Mouse (Mus musculus) intestine, postnatal 0 days (tissue): ENCODE data around the gene Nid2. TPM values are rescaled to one million over a fixed set of nuclear protein-coding genes. Genes with fewer than 3 reads are reported as not detected.

Source experiments
- ATAC-seq: fragments of 200-750 bp; cut with Nextera tagmentation; 2 replicates; pipeline ENCODE4 v1.8.0; 2017; ENCODE audit warnings: mild to moderate bottlenecking, moderate TSS enrichment, moderate library complexity
- H3K27ac ChIP-seq: fragments of 300-500 bp; sonication (generic); 2 replicates; pipeline ENCODE4 v1.5.1; 2014; ENCODE audit warnings: mild to moderate bottlenecking, low read depth, low read length, moderate library complexity
- H3K27me3 ChIP-seq: fragments of 300-500 bp; sonication (generic); replicated peaks from 2 replicates; pipeline ENCODE4 v1.6.1; 2014; ENCODE audit warnings: low read length, mixed read lengths; ENCODE audit not compliant: control insufficient read depth, insufficient read depth
- H3K36me3 ChIP-seq: fragments of 300-500 bp; sonication (generic); 2 replicates; pipeline ENCODE4 v1.6.1; 2014; ENCODE audit warnings: mild to moderate bottlenecking, moderate library complexity; ENCODE audit not compliant: control insufficient read depth, insufficient read depth
- H3K4me1 ChIP-seq: fragments of 300-500 bp; sonication (generic); replicated peaks from 2 replicates; pipeline ENCODE4 v1.6.1; 2014; ENCODE audit warnings: antibody characterized with exemption, low read length, mixed read lengths; ENCODE audit not compliant: control insufficient read depth, insufficient read depth
- H3K4me2 ChIP-seq: fragments of 300-500 bp; sonication (generic); replicated peaks from 2 replicates; pipeline ENCODE4 v1.6.1; 2014; ENCODE audit warnings: low read depth, mild to moderate bottlenecking, moderate library complexity
- H3K4me3 ChIP-seq: fragments of 300-500 bp; sonication (generic); 2 replicates; pipeline ENCODE4 v1.5.1; 2014; ENCODE audit warnings: low read depth, low read length
- H3K9ac ChIP-seq: fragments of 300-500 bp; sonication (generic); 2 replicates; pipeline ENCODE4 v1.6.1; 2014; ENCODE audit warnings: mild to moderate bottlenecking, low read depth, low read length
- H3K9me3 ChIP-seq: fragments of 300-500 bp; sonication (generic); 2 replicates; pipeline ENCODE4 v1.6.1; 2016; ENCODE audit warnings: mixed run types; ENCODE audit not compliant: control insufficient read depth
- CTCF ChIP-seq: sonication (generic); IDR thresholded peaks from 2 replicates; pipeline ENCODE4 v1.5.1; 2016; ENCODE audit warnings: low read depth, mild to moderate bottlenecking, control low read depth, antibody characterized with exemption, moderate library complexity
- WGBS: fragments of 180-500 bp; shearing (Covaris S2); extraction: QIAGEN DNeasy Blood & Tissue Kit; methylation state at CpG from one replicate; pipeline ENCODE4 v1.1.7; 2014; 5-methylcytosine and 5-hydroxymethylcytosine counted together
- polyA plus RNA-seq: library from polyadenylated mRNA; unstranded; fragments of >200 nt; fragmentation: Nextera tagmentation; extraction: Ambion mirVana; gene quantifications from 2 replicates; pipeline ENCODE4 v1.2.1, GENCODE M21; 2015

The Nid2 gene
- polyA plus RNA-seq, 1 experiment from 2014 or later, result 20.0 TPM

DNA sequence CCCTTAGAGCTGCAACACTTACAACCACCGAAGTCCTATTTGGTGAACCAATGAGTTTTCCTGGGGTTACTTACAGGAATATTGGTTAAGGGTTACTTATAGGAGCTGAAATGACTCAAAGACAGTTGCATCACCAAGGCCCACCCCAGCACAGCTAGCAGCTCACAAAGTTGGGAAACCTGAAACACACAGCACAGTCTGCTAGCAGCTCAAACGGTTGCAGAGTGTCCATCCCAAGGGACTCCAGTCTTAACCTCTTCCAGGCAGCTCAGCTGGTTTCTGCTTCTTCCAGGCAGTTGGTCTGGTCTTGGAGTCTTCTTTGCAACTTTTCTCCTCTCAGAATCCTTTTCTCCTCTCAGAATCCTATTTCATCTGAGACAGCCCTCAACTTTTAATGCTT lies 19.0 kb upstream of the Nid2 start:
- ATAC-seq, result no peak
- Histone ChIP-seq H3K9ac (no peak overlapping the region), H3K4me1 (no peaks in the 10 kb centered on the region), H3K36me3 (peaks cover 3% of the 10 kb centered on the region; the same call in 1 of the 2 replicates), H3K27ac (no peak overlapping the region), H3K4me2 (no peak overlapping the region), H3K4me3 (no peak overlapping the region), H3K9me3 (no peaks in the 10 kb centered on the region), H3K27me3 (no peaks in the 10 kb centered on the region)
- TF ChIP-seq CTCF, result no peak
- 83% methylated on average over 2 of the region's 2 CpGs for whole genome bisulfite sequencing

DNA sequence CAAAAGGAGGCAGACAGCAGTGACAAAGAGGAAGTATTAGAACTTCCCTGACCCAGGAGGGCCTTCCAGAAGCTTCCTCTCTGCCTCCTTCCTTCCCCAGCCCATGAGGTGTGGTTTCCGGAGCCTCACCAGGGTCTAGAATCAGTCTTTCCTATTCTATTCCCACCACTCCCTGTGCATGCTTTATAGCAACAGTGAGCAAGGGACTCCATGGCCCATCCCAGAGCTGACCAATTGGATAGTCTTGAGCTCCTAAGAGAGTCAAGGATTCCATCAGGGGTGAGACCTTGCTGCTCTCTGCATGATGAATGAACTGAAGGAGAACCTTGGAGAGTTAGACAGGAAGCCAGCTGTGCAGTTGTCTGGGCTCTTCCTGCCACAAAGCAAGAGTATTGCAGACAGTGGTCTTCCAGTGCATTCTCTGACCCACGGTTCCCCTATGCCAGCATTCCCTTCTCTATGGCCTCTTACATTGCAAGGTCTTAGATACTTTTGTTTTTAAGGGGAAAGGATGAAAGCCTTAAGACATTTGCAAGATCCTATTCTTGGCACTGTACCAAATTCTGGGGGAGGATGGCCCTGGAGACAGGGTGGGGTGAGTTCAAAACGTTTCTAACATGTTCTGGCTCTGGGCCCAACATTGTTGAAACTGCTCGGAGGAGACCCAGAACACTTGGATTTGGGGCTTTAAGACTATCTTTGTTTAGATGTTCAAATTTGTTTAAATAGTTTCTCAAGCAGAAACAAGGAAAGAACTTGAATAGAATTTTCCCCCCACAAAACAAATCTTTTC lies 17.4 kb upstream of the Nid2 start:
- no peaks in the 10 kb centered on the region for H3K27me3 ChIP-seq
- WGBS, result 48% methylated on average over 4 of the region's 4 CpGs
- H3K4me1 ChIP-seq, result no peaks in the 10 kb centered on the region
- H3K36me3 ChIP-seq, result peaks cover 3% of the 10 kb centered on the region; the same call in 1 of the 2 replicates
- TF ChIP-seq CTCF, result no peak
- no peak overlapping the region for H3K4me2 ChIP-seq
- no peak overlapping the region for H3K27ac ChIP-seq
- peak; percentile 19; the same call in 1 of the 2 replicates for ATAC-seq
- no peak overlapping the region for H3K9ac ChIP-seq
- H3K4me3 ChIP-seq, result no peak overlapping the region
- no peaks in the 10 kb centered on the region for H3K9me3 ChIP-seq

DNA sequence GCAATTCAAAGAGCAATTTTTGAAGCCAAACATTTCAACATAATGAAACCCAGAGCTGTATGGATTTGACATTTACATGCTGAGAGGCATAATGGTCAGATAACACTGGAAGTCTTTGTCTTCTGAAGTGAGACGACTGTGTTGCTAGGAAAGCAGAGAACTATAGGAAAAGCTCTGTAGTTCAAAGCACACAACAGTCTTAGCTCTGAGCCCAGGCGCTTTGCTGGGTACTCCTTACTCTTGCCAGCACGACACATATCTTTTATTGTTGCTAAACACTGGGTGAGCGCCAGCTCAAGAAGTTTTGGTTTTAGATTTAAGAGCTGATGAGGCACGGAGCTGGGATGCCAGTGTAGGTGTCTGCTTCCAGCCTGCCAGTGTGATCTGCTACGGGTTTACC lies 15.8 kb upstream of the Nid2 start:
- 60% methylated on average over 6 of the region's 6 CpGs for WGBS
- Histone ChIP-seq H3K9me3 (no peaks in the 10 kb centered on the region), H3K9ac (no peak overlapping the region), H3K27me3 (no peaks in the 10 kb centered on the region), H3K36me3 (peaks cover 3% of the 10 kb centered on the region; the same call in 1 of the 2 replicates), H3K4me2 (no peak overlapping the region), H3K27ac (no peak overlapping the region), H3K4me1 (no peaks in the 10 kb centered on the region), H3K4me3 (no peak overlapping the region)
- ATAC-seq, result no peak
- TF ChIP-seq CTCF, result no peak

DNA sequence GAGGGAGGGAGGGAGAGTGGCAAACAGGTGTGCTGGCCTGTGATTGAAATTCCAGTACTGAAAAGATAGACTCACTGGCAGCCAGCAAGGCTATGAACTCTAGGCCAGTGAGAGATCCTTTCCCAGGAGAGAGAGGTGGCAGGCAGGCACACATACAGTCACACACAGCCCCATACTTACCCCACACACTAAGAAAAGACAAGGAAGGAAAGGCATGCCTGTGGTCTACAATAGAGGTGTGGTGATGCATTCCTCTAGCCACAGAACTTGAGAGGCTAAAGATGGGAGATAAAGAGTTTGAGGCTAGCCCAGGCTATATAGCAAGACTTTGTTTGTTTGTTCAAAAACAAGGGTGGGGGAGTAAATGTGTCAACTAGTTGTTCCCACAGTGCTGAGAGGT lies 13.5 kb upstream of the Nid2 start:
- no peak overlapping the region for H3K9ac ChIP-seq
- no peak for TF ChIP-seq CTCF
- H3K4me3 ChIP-seq, result no peak overlapping the region
- H3K27ac ChIP-seq, result no peak overlapping the region; the same call in 1 of the 2 replicates
- peaks cover under 1% of the 10 kb centered on the region; the same call in 1 of the 2 replicates for H3K36me3 ChIP-seq
- no peak overlapping the region for H3K4me2 ChIP-seq
- ATAC-seq, result no peak
- no peaks in the 10 kb centered on the region for H3K27me3 ChIP-seq
- no peaks in the 10 kb centered on the region for H3K4me1 ChIP-seq
- H3K9me3 ChIP-seq, result no peaks in the 10 kb centered on the region

DNA sequence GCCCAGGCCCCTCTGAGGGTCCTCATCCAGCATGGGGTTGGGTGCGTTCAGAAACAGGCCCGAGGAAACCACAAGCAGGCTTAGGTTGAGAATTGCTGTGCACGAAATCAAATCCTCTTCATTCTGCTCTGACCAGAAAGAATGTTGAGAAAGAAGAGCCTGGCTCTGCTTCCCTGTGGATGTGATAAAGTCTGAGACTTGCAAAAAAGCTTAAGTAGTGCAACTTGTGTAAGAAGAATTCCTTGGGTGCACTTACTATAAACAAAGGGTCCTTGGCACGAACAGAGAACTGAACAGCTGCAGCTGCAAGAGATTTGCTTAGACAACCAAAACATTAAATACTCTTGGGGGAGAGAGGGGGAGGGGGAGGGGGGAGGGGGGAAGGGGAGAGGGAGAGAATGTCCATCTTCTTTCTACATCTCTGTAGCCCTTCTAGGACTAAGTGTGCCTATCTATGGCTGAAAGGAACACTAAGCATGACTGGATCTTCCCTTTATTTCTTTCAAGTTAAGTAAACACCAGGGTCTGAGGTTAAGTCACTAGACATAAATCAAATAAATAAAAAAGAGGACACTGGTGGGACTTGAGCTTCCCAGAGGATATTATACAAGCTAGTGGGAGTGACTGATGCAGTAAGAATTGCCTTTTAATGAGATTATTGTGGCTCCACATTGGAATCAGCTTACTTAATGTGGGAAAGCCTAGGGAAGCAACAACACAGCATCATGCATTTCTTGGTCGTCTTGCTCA lies 12.8 kb upstream of the Nid2 start:
- Histone ChIP-seq H3K27ac (no peak overlapping the region; the same call in 1 of the 2 replicates), H3K27me3 (no peaks in the 10 kb centered on the region), H3K36me3 (peaks cover 3% of the 10 kb centered on the region; the same call in 1 of the 2 replicates), H3K9ac (no peak overlapping the region), H3K4me1 (no peaks in the 10 kb centered on the region), H3K4me3 (no peak overlapping the region), H3K4me2 (no peak overlapping the region), H3K9me3 (no peaks in the 10 kb centered on the region)
- ATAC-seq, result no peak
- 41% methylated on average over 5 of the region's 5 CpGs for WGBS
- TF ChIP-seq CTCF, result no peak

DNA sequence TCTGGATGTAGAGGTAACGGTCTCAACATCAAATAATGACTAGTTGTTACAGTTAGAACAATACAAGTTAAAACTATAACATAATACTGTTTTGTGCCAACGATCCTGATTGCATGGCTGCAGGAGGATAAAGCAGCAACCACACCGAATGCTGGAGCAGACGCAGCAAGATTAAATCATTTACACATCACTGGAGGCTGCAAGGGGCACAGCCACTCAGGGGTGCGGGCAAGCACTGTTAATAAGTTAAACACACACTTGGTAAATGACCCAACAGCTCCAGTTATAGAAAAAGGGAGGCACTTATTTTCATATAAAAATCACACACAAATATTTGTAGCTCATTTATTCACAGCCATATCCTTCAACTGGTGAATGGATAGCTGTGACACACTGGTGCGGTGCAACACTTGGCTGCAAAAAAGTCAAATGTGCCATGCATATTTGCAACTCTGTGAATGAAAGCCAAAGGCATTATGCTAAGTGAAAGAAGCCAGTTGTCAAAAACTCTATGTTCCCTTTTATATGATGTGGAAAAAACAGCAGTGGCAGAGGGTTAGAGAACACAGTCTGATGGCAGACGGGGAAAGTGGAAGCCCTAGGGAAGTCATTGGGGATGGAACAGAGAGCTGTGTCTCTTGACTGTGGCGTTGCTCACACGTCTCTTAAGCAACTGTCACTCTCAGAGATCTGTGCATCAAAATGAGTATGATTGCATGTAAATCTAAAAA lies 11.5 kb upstream of the Nid2 start:
- no peaks in the 10 kb centered on the region for H3K27me3 ChIP-seq
- peaks cover 3% of the 10 kb centered on the region; the same call in 1 of the 2 replicates for H3K36me3 ChIP-seq
- TF ChIP-seq CTCF, result no peak
- no peaks in the 10 kb centered on the region for H3K4me1 ChIP-seq
- H3K4me3 ChIP-seq, result no peak overlapping the region
- ATAC-seq, result no peak
- WGBS, result 79% methylated on average over 9 of the region's 9 CpGs
- no peak overlapping the region for H3K9ac ChIP-seq
- H3K27ac ChIP-seq, result no peak overlapping the region
- H3K4me2 ChIP-seq, result no peak overlapping the region
- H3K9me3 ChIP-seq, result no peaks in the 10 kb centered on the region
